Mouse (Mus musculus) stomach, embryonic 14.5 days (tissue): ENCODE data around the gene Sars. TPM values are rescaled to one million over a fixed set of nuclear protein-coding genes. Genes with fewer than 3 reads are reported as not detected.

Experiments used
- ATAC-seq: fragments of 200-750 bp; cut with Nextera tagmentation; 2 replicates; pipeline ENCODE4 v1.8.0; 2017; ENCODE audit warnings: low read depth, moderate TSS enrichment; ENCODE audit not compliant: insufficient number of reproducible peaks, insufficient read depth, low FRiP score
- H3K27ac ChIP-seq: fragments of 300-500 bp; sonication (generic); 2 replicates; pipeline ENCODE4 v1.5.1; 2014; ENCODE audit warnings: mild to moderate bottlenecking, low read length, moderate library complexity, mixed read lengths
- H3K27me3 ChIP-seq: fragments of 300-500 bp; sonication (generic); 2 replicates; pipeline ENCODE4 v1.6.1; 2014; ENCODE audit warnings: low read length, control low read depth, mixed read lengths; ENCODE audit not compliant: control insufficient read depth, insufficient read depth
- H3K36me3 ChIP-seq: fragments of 300-500 bp; sonication (generic); 2 replicates; pipeline ENCODE4 v1.6.1; 2014; ENCODE audit warnings: mild to moderate bottlenecking, control low read depth, low read length, moderate library complexity, mixed read lengths; ENCODE audit not compliant: control insufficient read depth, insufficient read depth
- H3K4me1 ChIP-seq: fragments of 300-500 bp; sonication (generic); 2 replicates; pipeline ENCODE4 v1.6.1; 2014; ENCODE audit warnings: low read length, control low read depth, mixed read lengths; ENCODE audit not compliant: control insufficient read depth, insufficient read depth
- H3K4me2 ChIP-seq: fragments of 300-500 bp; sonication (generic); replicated peaks from 2 replicates; pipeline ENCODE4 v1.6.1; 2014; ENCODE audit warnings: low read depth, low read length, control low read depth
- H3K4me3 ChIP-seq: fragments of 300-500 bp; sonication (generic); 2 replicates; pipeline ENCODE4 v1.5.1; 2014; ENCODE audit warnings: low read depth, low read length, control low read depth
- H3K9ac ChIP-seq: fragments of 300-500 bp; sonication (generic); replicated peaks from 2 replicates; pipeline ENCODE4 v1.6.1; 2014; ENCODE audit warnings: low read depth, mild to moderate bottlenecking, control low read depth, low read length, moderate library complexity, mixed read lengths
- H3K9me3 ChIP-seq: fragments of 300-500 bp; sonication (generic); 2 replicates; pipeline ENCODE4 v1.6.1; 2016; ENCODE audit warnings: low read depth, low read length, control low read depth; ENCODE audit not compliant: control insufficient read depth
- WGBS: fragments of 180-500 bp; shearing (Covaris S2); extraction: QIAGEN DNeasy Blood & Tissue Kit; methylation state at CpG from one replicate; pipeline ENCODE4 v1.1.7; 2014; 5-methylcytosine and 5-hydroxymethylcytosine counted together
- polyA plus RNA-seq: library from polyadenylated mRNA; unstranded; fragments of >200 nt; fragmentation: Nextera tagmentation; extraction: Ambion mirVana; gene quantifications from 2 replicates; pipeline ENCODE4 v1.2.1, GENCODE M21; 2014

The Sars gene
- polyA plus RNA-seq, 1 experiment from 2014 or later, result 115 TPM

- peaks cover 60% of the 10 kb centered on the region for H3K36me3 ChIP-seq
- H3K4me3 ChIP-seq, result no peak overlapping the region
- H3K27ac ChIP-seq, result no peak overlapping the region
- no peaks in the 10 kb centered on the region for H3K9me3 ChIP-seq
- H3K4me1 ChIP-seq, result no peaks in the 10 kb centered on the region
- H3K27me3 ChIP-seq, result no peaks in the 10 kb centered on the region
- no peak overlapping the region for H3K4me2 ChIP-seq
- 56% methylated on average over 19 of the region's 19 CpGs for WGBS
- no peak; the same call in 1 of the 2 replicates for ATAC-seq
- no peak overlapping the region for H3K9ac ChIP-seq
Measured at GRCm38 (mm10) chr3:108433881-108434495, 11.0 kb downstream of the Sars start.

GRCm38 (mm10) chr3:108433188-108433880 lies 11.7 kb downstream of the Sars start:
- WGBS, result 59% methylated on average over 18 of the region's 18 CpGs
- H3K36me3 ChIP-seq, result peaks cover 66% of the 10 kb centered on the region
- H3K4me1 ChIP-seq, result no peaks in the 10 kb centered on the region
- no peaks in the 10 kb centered on the region for H3K9me3 ChIP-seq
- no peak overlapping the region for H3K27ac ChIP-seq
- H3K4me2 ChIP-seq, result no peak overlapping the region
- no peak overlapping the region for H3K9ac ChIP-seq
- ATAC-seq, result no peak; the same call in 1 of the 2 replicates
- H3K4me3 ChIP-seq, result no peak overlapping the region
- H3K27me3 ChIP-seq, result no peaks in the 10 kb centered on the region

- 90% methylated on average over 13 of the region's 13 CpGs for WGBS
- H3K4me2 ChIP-seq, result no peak overlapping the region
- H3K27ac ChIP-seq, result no peak overlapping the region
- no peak for ATAC-seq
- H3K36me3 ChIP-seq, result peaks cover 71% of the 10 kb centered on the region
- H3K9me3 ChIP-seq, result no peaks in the 10 kb centered on the region
- no peaks in the 10 kb centered on the region for H3K4me1 ChIP-seq
- no peaks in the 10 kb centered on the region for H3K27me3 ChIP-seq
- H3K9ac ChIP-seq, result no peak overlapping the region
- H3K4me3 ChIP-seq, result no peak overlapping the region
Measured at GRCm38 (mm10) chr3:108432542-108433187, 12.3 kb downstream of the Sars start.

GRCm38 (mm10) chr3:108425624-108426018 lies 19.4 kb downstream of the Sars start:
- no peak overlapping the region for H3K4me3 ChIP-seq
- ATAC-seq, result no peak
- H3K4me1 ChIP-seq, result peaks cover 17% of the 10 kb centered on the region
- H3K9ac ChIP-seq, result no peak overlapping the region
- H3K27ac ChIP-seq, result no peak overlapping the region
- H3K9me3 ChIP-seq, result no peaks in the 10 kb centered on the region
- H3K27me3 ChIP-seq, result no peaks in the 10 kb centered on the region
- WGBS, result 79% methylated on average over 6 of the region's 6 CpGs
- H3K4me2 ChIP-seq, result no peak overlapping the region
- H3K36me3 ChIP-seq, result peaks cover 36% of the 10 kb centered on the region

- no peaks in the 10 kb centered on the region for H3K9me3 ChIP-seq
- H3K4me1 ChIP-seq, result peaks cover 17% of the 10 kb centered on the region
- no peak for ATAC-seq
- no peak overlapping the region for H3K4me3 ChIP-seq
- H3K36me3 ChIP-seq, result peaks cover 34% of the 10 kb centered on the region
- 73% methylated on average over 7 of the region's 7 CpGs for WGBS
- H3K27ac ChIP-seq, result peak overlapping the region; percentile 35; the same call in 1 of the 2 replicates
- no peak overlapping the region for H3K4me2 ChIP-seq
- H3K9ac ChIP-seq, result no peak overlapping the region
- no peaks in the 10 kb centered on the region for H3K27me3 ChIP-seq
Measured at GRCm38 (mm10) chr3:108424944-108425623, 19.9 kb downstream of the Sars start.

GRCm38 (mm10) chr3:108423844-108424801 lies 20.9 kb downstream of the Sars start:
- H3K9ac ChIP-seq, result no peak overlapping the region
- H3K4me1 ChIP-seq, result peaks cover 17% of the 10 kb centered on the region
- H3K4me3 ChIP-seq, result peak overlapping the region; percentile 8; the same call in 1 of the 2 replicates
- peak overlapping the region; percentile 12; the same call in 1 of the 2 replicates for H3K27ac ChIP-seq
- peak overlapping the region; percentile 39 for H3K4me2 ChIP-seq
- 20% methylated on average over 11 of the region's 11 CpGs for WGBS
- H3K9me3 ChIP-seq, result no peaks in the 10 kb centered on the region
- peaks cover 30% of the 10 kb centered on the region for H3K36me3 ChIP-seq
- H3K27me3 ChIP-seq, result no peaks in the 10 kb centered on the region
- ATAC-seq, result peak; percentile 63; the same call in 1 of the 2 replicates

- H3K36me3 ChIP-seq, result peaks cover 21% of the 10 kb centered on the region
- H3K4me2 ChIP-seq, result no peak overlapping the region
- H3K27me3 ChIP-seq, result no peaks in the 10 kb centered on the region
- H3K4me1 ChIP-seq, result peaks cover 20% of the 10 kb centered on the region
- WGBS, result 47% methylated on average over 6 of the region's 6 CpGs
- no peak overlapping the region for H3K9ac ChIP-seq
- H3K4me3 ChIP-seq, result no peak overlapping the region
- H3K27ac ChIP-seq, result no peak overlapping the region
- no peak for ATAC-seq
- H3K9me3 ChIP-seq, result no peaks in the 10 kb centered on the region
Measured at GRCm38 (mm10) chr3:108423006-108423405, 22.0 kb downstream of the Sars start.
